Mouse (Mus musculus) thymus, adult 2 months (tissue): Measurements from ENCODE around the gene Ankdd1a. TPM values are rescaled to one million over a fixed set of nuclear protein-coding genes. Genes with fewer than 3 reads are reported as not detected.

Experiments
- DNase-seq: peaks from one replicate; pipeline ENCODE4 v3.0.0; 2021
- H3K27ac ChIP-seq: fragments of 200-500 bp; 2 replicates; pipeline ENCODE4 v1.5.1; 2012; ENCODE audit warnings: low read length, control low read depth; ENCODE audit not compliant: control insufficient read depth, insufficient read depth
- H3K27me3 ChIP-seq: fragments of 200-500 bp; 2 replicates; pipeline ENCODE4 v1.6.1; 2012; ENCODE audit warnings: mild to moderate bottlenecking, low read length, moderate library complexity, mixed read lengths; ENCODE audit not compliant: control insufficient read depth, insufficient read depth
- H3K36me3 ChIP-seq: fragments of 200-500 bp; 2 replicates; pipeline ENCODE4 v1.6.1; 2012; ENCODE audit warnings: mild to moderate bottlenecking, low read length, moderate library complexity; ENCODE audit not compliant: control insufficient read depth, insufficient read depth
- H3K4me1 ChIP-seq: fragments of 200-500 bp; replicated peaks from 2 replicates; pipeline ENCODE4 v1.6.1; 2012; ENCODE audit warnings: low read length; ENCODE audit not compliant: control insufficient read depth, insufficient read depth
- H3K4me3 ChIP-seq: fragments of 200-500 bp; 2 replicates; pipeline ENCODE4 v1.5.1; 2012; ENCODE audit warnings: mild to moderate bottlenecking, low read length, control low read depth, moderate library complexity; ENCODE audit not compliant: control insufficient read depth, insufficient read depth
- CTCF ChIP-seq: fragments of 200-500 bp; IDR thresholded peaks from 2 replicates; pipeline ENCODE4 v1.5.1; 2012; ENCODE audit warnings: mild to moderate bottlenecking, control low read depth, low read length, moderate library complexity, borderline replicate concordance; ENCODE audit not compliant: control insufficient read depth, poor library complexity, insufficient read depth; ENCODE audit errors: extremely low read depth
- POLR2A ChIP-seq: fragments of 200-500 bp; IDR thresholded peaks from 2 replicates; pipeline ENCODE4 v1.6.1; 2012; ENCODE audit warnings: mild to moderate bottlenecking, low read length, control low read depth, moderate library complexity; ENCODE audit not compliant: control insufficient read depth, poor library complexity, insufficient read depth; ENCODE audit errors: extremely low read depth
- WGBS: fragments of 180-500 bp; shearing (Covaris S2); methylation state at CpG from one replicate; pipeline ENCODE4 v1.1.7; 2018; 5-methylcytosine and 5-hydroxymethylcytosine counted together
- polyA plus RNA-seq: library from polyadenylated mRNA; depleted of rRNA; stranded (reverse); fragments of >200 nt; gene quantifications from 2 replicates; pipeline ENCODE4 v1.2.3, GENCODE M21; 2012

The Ankdd1a gene
- polyA plus RNA-seq, 1 experiment: 0.15 TPM

- peaks cover 10% of the 10 kb centered on the region for H3K4me1 ChIP-seq
- no peak for DNase-seq
- H3K27me3 ChIP-seq: no peaks in the 10 kb centered on the region
- WGBS: 95% methylated on average over 2 of the region's 2 CpGs
- H3K27ac ChIP-seq: no peak overlapping the region
- TF ChIP-seq POLR2A (no peak), CTCF (no peak)
- no peak overlapping the region for H3K4me3 ChIP-seq
- H3K36me3 ChIP-seq: peaks cover 16% of the 10 kb centered on the region
Measured at GRCm38 (mm10) chr9:65465241-65465640, 54.8 kb downstream of the Ankdd1a start.

GRCm38 (mm10) chr9:65464161-65464560 lies 55.8 kb downstream of the Ankdd1a start:
- no peak overlapping the region; the same call in 1 of the 2 replicates for H3K27ac ChIP-seq
- H3K4me3 ChIP-seq: no peak overlapping the region
- no peak for DNase-seq
- peaks cover 10% of the 10 kb centered on the region for H3K4me1 ChIP-seq
- no peaks in the 10 kb centered on the region for H3K27me3 ChIP-seq
- TF ChIP-seq POLR2A: no peak
- TF ChIP-seq CTCF: no peak
- WGBS: 83% methylated on average over 6 of the region's 6 CpGs
- peaks cover 9% of the 10 kb centered on the region for H3K36me3 ChIP-seq

GRCm38 (mm10) chr9:65462544-65462943 lies 57.4 kb downstream of the Ankdd1a start:
- WGBS: 90% methylated on average over 5 of the region's 5 CpGs
- peaks cover 8% of the 10 kb centered on the region for H3K36me3 ChIP-seq
- no peak overlapping the region for H3K27ac ChIP-seq
- no peak overlapping the region for H3K4me3 ChIP-seq
- H3K27me3 ChIP-seq: no peaks in the 10 kb centered on the region
- no peak for TF ChIP-seq POLR2A
- TF ChIP-seq CTCF: no peak
- no peak for DNase-seq
- peaks cover 10% of the 10 kb centered on the region for H3K4me1 ChIP-seq

GRCm38 (mm10) chr9:65460732-65461442 lies 59.1 kb downstream of the Ankdd1a start, which contains the start of gene Spg21:
TSS of gene Spg21 (plus strand) at chr9:65460947.
- H3K4me3 ChIP-seq: peak within 1 kb of the TSS; percentile 96
- TF ChIP-seq CTCF (0 out of 2 replicates have a peak, but pooled peaks have one; percentile 49), POLR2A (0 out of 2 replicates have a peak, but pooled peaks have one; percentile 55)
- H3K27ac ChIP-seq: no peak within 1 kb of the TSS
- peaks cover 10% of the 10 kb centered on the region for H3K4me1 ChIP-seq
- no peaks in the 10 kb centered on the region for H3K27me3 ChIP-seq
- peak; percentile 97 for DNase-seq
- under 1% methylated on average over 53 of the region's 53 CpGs for WGBS
- H3K36me3 ChIP-seq: peaks cover 4% of the 10 kb centered on the region

GRCm38 (mm10) chr9:65460198-65460597 lies 59.8 kb downstream of the Ankdd1a start:
- no peak for DNase-seq
- TF ChIP-seq POLR2A (no peak), CTCF (no peak)
- H3K36me3 ChIP-seq: no peaks in the 10 kb centered on the region
- 86% methylated on average over 3 of the region's 3 CpGs for WGBS
- no peak overlapping the region for H3K27ac ChIP-seq
- H3K4me3 ChIP-seq: no peak overlapping the region
- H3K27me3 ChIP-seq: no peaks in the 10 kb centered on the region
- H3K4me1 ChIP-seq: peaks cover 10% of the 10 kb centered on the region

- TF ChIP-seq POLR2A (no peak), CTCF (no peak)
- no peak overlapping the region for H3K4me3 ChIP-seq
- H3K4me1 ChIP-seq: peaks cover 6% of the 10 kb centered on the region
- DNase-seq: no peak
- H3K27me3 ChIP-seq: no peaks in the 10 kb centered on the region
- 94% methylated on average over 2 of the region's 2 CpGs for WGBS
- H3K27ac ChIP-seq: no peak overlapping the region
- no peaks in the 10 kb centered on the region for H3K36me3 ChIP-seq
Measured at GRCm38 (mm10) chr9:65458975-65459374, 61.0 kb downstream of the Ankdd1a start.
